Mouse (Mus musculus): ENCODE measurements around the gene Gm26897.

GRCm38 (mm10) chr5:111732194-111732593, 1.5 kb upstream of the Gm26897 start:
- no peak for TF ChIP-seq CTCF (IDR thresholded peaks at IDR 0.05; ENCODE audit: insufficient read depth, low read depth, low read length)
- no peak for TF ChIP-seq POLR2A (IDR thresholded peaks at IDR 0.05; ENCODE audit: insufficient read depth, low read depth, low read length)
